Mouse (Mus musculus) 416B (cell line): ENCODE measurements at regions not wholly inside any gene's neighbourhood (a gene's known extent, or its start where the extent isn't known, plus 50 kb on each side); places are given as distances from the start of the nearest gene placed in this dataset.
"Not testable (repeated sequence)": the region's sequence is repeated elsewhere in the genome, so short reads cannot be mapped to it uniquely, and the experiment has no call there.

Source experiments
- DNase-seq: peaks from one replicate; pipeline ENCODE4 v3.0.0; 2011; ENCODE audit warnings: low read depth

DNA sequence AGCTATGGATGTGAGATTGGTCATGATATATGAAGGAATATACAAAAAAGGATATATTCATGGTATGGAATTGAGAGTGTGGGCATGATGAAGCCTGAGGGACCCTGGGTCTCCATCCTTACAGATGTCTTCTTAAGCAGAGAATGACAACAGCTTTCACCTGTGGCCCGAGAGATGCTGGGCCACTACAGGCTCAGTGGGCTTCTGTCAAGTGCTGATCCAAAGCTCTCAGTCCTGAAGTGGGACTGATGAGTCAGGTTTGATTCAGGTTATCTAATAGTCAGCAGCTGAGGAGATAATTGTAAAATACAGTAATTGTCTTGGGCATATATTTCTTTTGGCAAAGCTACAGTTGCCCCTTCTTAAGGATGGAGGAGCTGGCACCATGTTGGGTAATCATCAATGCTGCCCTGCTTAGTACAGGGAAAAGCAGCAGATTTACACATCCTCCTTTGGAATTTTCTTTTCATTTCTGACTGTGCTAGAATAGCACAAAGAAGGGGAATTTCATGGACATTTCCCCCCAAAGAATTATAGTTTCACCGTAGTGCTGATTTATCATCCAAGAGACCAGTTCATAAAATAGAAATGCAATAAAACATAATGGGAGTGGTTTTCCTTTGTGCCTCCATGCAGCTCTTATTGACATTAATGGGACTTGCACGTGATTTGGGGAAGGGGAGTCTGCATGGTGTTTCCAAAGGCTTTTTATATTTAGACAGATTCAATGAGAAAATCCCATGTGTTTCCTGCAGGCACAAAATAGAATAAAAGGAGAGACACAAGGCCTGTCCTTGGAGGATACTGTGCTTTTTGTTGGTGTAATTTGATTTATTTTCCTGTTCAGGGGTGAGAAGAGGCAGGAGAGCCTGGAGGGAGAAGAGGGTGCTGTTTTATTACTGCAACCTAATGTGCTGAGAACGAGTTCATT lies 452.6 kb upstream of the Nrsn1 start:
- DNase-seq: no peak

DNA sequence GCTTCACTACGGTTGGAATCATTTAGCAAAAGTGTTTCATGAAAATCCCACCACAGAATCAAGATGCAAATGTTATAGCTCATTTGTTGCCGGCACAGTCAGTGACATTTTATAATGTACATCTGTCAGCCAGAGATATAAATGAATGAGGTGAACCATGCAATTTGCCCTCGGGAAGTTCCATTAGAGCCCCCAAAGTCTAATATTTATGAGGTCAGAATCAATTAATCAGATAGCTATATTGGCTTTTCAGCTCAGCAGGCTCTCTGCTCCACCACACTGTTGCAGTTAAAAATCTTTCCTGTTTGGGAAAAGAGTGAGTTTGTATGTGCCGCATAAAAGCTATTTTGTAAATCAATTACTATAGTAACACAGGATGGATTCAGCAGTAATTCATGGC lies 430.7 kb upstream of the Nrsn1 start:
- DNase-seq: no peak

DNA sequence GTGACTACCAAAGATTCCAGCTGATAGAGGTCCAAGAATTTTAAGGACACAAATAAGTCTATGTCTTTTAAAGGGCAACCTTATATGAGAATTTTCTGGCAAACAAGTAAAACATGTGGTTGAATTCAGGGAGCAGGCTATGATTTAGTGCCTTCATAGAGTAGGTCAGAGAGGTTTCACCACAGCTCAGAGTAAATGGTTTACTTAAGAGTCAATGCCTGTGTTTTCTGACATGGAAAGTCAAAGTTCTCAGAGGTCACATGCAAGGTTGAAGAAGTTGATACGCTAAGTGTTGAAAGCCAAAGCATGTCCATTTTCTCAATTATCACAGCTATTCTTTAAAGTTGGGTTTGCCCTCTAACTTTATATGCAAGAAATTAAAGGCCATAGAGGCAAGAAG lies 425.7 kb upstream of the Nrsn1 start:
- DNase-seq: no peak

DNA sequence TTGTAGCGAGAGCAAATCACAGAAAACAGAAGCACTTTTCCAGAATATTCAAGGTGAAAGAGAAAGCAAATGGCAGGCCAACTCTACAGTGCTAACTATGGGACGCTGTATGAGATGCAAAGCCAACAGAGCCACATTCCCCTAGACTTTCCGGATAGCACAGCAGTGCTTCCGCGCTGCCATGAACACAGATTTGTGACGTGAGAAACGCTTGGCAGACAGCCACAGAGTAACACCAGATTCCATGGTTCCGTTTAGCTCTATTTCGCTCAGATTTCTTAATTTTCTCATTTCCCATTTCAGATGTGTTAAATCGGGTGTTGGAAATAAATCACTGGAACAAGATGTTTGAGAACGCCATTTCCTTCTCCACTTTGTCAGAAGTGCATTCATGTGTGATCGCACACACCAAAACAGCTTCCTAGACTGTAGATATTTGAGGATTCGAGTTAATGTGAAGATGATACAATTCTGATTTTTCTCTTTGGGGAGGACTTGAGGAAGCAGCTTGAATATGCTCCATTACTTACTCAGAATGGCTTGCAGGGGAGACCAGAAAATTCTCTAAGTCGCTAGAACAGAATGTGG lies 424.8 kb upstream of the Nrsn1 start:
- DNase-seq: no peak

DNA sequence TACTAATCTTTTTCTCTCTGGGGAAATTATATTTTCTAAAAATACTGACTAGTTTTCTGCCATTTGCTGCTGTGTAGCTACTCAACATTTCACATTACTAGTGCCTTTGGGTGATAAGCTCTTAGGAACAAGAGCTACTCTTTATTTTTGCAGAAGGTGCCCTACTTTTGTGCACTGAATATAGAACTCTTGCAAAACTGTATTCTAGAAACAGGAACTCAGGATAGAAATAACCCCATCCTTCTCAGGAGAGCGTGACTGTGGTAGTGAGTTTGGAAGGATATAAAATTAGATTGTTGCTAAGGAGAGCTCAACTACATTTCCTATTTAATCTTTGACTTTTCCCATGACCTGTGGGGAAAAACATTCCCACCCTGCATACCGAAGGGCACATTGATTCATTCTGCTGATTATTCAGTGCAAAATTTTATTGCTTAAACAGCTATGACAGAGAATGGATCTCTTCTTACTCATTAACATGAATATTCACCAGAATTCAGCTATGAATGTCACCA lies 408.0 kb upstream of the Nrsn1 start:
- DNase-seq: no peak

DNA sequence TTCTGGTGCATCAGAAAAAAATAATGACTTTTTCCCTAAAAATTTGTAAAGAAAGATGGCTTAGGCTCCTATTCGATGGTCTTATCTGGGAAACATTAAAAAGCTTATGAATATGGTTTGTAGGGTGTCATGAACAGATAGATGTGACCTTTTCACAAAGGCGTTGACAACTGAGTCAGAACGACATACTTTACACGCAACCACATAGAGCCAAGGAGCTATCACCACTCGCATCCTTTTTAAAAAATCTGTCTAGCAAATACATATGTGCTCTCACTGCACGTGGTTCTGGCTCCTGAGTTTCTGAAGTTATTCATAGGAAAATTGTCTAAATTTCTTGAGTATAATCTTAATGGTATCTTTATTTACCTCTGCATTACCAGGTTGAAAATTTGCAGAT lies 404.9 kb upstream of the Nrsn1 start:
- no peak for DNase-seq

DNA sequence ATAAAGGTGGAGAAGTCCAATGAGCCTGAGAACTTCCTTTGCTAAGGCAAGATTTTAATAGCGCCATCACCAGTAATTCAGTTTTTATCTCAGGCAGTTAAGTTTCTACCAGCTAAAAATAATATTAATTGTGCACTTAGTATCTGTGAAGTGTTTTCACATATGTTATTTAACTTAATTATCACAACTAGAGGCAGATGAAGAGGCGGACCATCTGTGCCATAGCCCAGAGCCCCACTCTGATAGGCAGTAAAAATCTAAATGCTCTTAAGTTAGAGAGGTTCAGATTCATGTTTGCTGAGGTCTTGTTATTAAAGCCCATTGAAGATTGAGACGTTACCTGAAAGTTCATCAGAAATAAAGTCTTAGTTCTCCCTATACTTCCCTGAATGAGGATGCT lies 395.7 kb upstream of the Nrsn1 start:
- DNase-seq: no peak

DNA sequence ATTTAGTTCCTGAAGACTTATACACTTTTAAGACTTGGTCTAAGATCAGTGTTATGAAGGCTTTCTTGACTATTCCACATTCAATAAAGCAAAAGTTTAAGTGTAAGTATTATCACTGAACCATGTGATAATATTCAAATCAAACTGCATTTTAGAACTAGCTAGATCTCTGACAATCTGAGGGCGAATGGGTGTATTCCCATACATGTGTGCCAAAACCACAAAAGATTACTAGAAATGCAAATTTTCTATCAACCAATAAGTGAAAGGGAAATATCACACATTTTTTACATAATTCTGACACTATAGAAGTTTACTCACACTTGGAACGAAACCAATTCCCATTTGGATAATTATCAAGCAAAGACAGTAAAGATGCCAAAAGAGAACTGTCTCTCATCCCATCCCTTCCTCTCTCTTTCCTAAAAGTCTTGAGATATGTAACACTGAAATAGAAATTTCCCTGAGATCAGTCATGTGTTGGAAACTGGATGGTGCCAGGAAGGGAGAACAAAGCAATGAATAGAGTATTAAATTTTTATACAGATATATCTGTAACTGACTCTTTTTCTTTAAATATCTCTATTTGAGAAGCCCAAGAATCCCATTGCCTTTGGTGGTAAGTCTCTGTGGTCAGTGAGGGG lies 394.8 kb upstream of the Nrsn1 start:
- no peak for DNase-seq

DNA sequence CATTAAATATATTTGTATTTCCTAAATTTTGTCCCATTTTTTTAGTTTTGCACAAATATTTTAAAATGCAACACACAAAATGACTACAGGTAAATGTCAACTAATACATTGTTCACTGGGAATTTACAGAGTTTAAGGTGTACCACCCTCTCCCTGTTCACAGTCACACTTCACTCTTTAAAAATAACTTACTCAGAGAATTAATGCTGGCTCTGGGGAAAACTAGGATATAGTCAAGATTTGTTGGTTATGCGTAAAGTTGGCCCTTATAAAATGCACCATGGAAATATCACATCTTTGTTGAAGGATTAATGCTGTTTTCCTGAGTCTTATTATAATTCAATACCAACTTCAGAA lies 378.1 kb upstream of the Nrsn1 start:
- no peak for DNase-seq

DNA sequence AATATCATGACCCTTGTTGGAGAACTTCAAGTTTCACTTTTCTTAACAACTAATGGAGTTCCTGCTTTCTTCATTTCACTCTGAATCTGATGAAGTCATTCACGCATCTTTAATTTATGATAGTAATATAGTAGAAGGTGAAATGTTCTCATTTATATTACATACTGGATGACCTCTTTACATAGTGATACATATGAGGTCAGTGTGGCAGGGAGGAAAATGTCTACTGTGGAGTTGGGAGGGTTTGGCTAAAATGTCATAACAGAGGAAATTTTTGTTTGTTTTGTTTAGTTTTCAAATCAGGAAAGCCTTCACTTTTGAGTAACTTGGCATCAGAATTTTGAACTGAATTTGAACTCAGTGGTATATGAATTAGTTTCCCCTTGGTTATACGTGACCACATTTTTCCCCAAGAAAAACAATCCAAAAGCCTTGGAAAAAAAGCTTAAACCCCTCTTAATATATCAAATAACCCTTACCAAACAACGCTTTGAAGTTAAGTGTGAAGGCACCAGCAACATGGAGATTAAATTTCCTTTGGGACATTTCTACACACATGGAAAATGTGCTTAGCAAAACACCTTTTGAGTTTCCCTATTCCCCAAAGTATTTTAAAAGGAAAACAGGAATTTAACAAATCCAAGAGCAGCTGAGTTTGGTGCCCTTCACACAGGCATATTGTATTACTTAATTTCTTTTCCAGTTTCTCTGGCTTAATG lies 377.6 kb upstream of the Nrsn1 start:
- DNase-seq: no peak

DNA sequence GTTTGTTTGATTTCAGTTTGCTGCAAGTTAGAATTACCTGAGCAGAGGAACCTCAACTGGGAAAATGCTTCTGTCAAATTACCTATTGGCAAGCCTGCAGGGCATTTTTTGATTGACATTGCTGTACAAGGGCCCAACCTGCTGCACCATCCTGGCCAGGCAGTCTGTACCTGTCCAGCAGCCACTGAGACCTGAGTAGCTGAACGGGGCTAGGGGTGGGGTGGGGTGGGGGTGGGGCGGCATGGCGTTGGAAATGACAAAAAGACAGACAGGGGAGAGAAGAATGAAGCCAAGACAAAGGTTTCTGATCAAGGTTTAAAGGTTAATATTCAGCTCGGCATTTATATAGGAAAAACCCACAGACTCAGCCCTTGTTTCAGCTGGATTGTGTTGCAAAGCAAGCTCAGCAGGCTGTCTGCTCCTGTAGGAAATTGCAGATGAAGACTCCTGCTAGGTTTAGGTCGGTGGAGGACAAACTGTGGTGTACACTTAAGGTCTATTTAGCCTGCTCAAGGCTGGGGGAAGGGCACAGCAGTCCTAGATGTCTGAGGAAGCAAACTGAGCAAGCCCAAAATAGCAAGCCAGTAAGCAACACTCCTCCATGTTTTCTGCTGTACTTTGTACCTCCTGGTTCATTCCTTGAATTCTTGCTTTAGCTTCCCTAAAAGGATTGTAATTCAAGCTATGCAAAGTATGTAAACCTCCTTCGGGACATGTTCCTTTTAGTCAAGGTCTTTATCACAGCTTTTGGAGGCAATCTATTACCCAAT lies 369.4 kb upstream of the Nrsn1 start:
- DNase-seq: no peak

DNA sequence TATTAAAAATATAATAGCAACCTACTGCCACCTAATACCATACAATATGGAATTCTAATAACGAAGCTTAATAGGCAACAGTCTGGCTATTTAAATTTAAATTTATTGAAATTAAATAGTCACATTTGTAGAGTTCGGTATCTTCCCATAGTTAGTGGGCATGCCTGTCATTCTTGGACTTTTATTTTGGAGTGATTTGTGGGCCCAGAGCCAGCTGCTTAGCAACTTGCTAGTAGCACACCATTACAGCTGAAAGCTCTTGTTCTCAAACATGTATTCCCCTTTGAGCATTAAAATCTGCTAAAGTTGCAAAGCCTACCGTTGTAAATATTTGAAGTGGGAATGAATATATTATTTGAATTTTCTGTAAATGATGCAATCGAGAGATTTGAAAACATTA lies 359.2 kb upstream of the Nrsn1 start:
- no peak for DNase-seq

DNA sequence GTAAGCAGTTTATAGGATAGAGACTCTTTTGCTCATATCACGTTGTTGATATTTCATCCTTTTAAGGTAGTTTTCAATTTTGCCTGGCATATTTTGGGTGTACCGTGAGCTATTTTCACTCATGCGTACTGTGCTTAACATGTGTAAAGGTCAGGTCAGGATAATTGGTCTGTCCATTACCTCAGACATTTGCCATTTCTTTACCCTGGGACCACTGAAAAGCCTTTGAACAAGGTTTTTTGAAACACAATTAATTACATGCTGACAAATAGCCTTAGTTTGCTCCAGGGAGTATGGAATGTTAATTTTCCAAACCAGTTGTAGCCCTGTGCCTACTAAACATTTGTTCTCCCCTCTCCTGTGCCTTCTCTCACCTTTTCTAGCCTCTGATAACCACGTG lies 347.3 kb upstream of the Nrsn1 start:
- DNase-seq: no peak

DNA sequence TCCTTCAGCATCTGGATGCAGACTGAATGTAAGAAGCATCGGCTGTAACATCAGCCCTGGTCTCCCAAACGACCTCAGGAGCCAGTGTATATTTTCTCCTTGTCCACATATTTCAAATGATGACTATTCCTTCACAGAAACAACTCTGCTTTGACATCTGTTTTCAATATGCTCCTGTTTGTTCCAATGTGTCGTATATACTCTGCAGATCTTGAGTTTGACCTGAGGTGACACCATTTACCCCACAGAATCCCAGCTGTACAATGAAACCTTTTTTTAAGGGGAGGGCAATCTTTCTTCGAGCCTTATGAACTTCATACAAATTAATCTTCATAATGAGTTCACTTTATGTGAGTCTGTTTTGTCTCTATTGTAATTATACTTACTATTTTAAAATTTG lies 341.7 kb upstream of the Nrsn1 start:
- no peak for DNase-seq

DNA sequence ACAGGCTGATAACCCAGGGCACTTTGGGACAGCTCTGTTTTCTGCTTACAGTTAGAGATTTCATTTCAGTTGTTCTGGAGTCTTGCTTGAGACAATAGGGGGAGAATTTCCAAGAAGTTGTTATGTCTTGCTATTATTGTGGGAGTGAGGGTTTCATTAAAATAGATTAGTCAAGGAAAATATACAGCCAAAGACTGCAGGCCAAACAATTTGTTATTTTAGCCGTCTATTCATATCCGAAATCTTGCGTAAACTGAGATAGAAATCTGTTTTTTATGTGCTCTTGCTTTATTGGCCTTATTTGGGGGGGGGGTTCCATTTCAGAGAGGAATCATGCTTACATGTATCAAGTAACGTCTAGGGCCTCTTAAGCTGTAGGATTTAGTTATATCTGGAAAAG lies 339.3 kb upstream of the Nrsn1 start:
- DNase-seq: no peak

DNA sequence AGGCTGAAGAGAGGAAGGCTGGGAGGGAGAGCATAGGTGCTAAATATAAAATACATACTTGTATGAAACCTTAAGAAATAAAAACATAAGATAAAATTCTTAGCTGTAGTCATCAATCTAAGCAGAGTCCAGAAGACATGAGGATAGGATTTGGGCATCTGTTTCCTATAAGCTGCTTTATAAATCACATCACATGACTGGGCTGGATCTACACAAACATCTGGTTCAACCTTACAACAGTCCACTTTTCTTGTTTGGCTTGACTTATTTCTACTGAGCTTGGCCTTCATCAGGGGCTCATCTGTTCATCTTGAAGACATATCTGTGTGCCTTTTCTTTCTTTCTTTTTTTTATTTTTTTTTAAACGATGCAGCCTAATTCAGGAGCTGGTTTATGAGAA lies 338.9 kb upstream of the Nrsn1 start:
- DNase-seq: no peak

DNA sequence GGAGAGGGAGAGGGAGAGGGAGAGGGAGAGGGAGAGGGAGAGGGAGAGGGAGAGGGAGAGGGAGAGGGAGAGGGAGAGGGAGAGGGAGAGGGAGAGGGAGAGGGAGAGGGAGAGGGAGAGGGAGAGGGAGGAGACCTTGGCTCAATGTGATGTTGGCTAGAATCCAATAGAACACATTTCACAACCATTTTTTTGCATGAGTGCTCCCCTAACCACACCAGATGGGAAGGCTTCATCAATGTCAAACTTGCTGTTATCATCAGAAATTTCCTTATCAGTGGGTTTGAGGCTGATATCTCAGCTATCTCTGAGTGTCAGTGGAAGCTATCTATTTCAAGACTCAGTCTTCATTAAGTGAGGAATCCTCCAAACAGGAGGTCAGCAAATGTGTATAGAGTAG lies 331.0 kb upstream of the Nrsn1 start:
- not testable (repeated sequence) for DNase-seq

DNA sequence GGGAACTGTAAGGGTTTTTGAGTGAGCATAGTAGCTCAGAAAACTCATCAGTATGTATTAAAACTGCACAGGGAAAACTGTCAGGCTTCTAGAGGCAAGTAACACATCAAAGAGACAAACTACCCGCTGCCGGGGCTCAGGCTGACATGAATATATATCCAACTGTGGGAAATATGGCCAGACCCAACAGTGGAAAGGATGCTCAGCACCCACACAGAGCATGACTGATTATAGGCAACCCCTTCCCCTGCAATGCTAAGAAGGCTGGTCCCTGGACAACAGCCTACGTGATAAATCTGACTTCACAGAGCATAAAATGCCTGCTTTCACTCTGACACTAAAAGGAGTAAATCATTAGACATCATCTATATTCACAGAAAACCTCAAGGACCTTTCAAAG lies 324.3 kb upstream of the Nrsn1 start:
- DNase-seq: no peak

DNA sequence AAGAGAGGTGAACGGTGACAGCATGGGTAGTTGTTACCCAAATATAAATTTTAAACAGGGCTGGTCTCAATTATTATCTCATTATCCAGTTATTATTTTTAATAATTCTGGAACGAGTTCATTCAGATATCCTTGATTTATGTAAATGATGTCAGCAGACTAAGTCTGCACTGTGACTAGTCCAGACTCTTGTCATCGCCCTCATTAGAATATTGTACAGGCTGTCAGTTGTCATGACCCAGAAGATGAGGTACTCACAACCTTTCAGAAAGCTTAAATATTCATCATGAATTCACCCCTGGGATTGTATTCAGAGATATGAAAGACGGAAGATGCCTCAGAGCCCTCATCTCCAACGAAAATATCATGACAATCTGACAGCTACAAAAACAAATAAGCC lies 300.3 kb upstream of the Nrsn1 start:
- DNase-seq: no peak

DNA sequence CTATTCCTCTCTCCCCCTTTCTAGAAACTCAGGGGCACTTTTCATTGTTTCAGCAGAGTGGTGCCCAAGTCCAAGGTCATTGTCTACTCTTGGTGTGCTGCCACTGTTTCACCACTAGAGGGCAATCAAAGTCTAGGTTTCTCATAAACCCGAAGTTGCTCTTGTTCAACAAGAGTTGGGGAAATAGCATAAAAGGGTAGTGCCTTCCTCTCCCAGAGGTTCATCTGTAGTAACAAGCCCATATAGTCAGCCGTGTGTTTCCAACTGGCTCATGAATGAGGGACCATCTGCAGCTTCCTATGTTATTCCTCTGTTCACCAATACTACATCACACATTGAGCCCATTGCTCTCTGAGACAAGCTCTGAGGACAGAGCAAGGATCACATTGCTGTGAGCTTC lies 292.4 kb upstream of the Nrsn1 start:
- DNase-seq: peak; percentile 62

DNA sequence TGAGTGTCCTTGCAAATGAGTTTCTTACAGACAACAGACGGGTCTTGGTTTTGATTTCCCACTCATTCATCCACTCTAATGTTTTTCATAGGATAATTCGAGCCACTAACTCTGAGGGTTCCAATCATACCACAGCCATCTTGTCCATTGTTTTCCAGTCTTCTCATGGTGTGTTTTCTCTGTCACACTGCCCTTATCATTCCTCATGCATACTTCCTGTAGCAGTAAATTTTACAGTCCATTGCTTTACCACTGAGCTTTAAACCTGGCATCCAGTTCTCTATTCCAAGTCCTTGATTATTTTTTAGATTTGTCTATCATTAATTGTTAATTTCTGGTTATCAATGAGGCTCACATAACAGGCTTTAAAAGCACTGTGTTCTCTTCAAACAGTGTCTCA lies 290.0 kb upstream of the Nrsn1 start:
- no peak for DNase-seq

DNA sequence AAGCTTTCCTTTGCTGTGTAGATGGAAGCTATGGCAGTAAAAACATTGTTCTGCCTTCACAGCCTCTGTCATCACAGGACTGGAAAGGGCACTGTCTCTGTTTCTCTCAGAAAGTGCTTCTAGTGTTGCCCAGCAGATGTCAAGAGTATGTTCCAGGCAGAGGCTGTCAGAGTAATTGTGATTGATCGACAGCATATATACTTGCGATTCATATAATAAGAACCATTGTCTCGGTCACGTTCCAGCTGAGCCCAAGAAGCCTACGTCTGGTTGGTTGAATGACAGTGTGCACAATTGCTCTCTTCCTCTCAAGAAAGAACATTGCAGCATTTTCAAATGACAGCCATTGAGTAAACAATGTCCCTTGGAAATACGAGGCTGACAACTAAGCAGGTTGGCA lies 284.7 kb upstream of the Nrsn1 start:
- DNase-seq: no peak
